Mouse (Mus musculus) MEL (cell line): ENCODE results near the gene Homer2.

Source experiments
- CTCF ChIP-seq, 3 experiments: IDR thresholded peaks in 2 of 3; conservative IDR thresholded peaks in 1 of 3; 2 replicates each; pipeline ENCODE4 v1.5.1; 2011 to 2012; ENCODE audit warnings: low read length in 3 of 3, low read depth in 2 of 3, mild to moderate bottlenecking in 2 of 3, improper control_type of control experiment in 1 of 3, inconsistent platforms in 1 of 3, mixed read lengths in 1 of 3, moderate library complexity in 1 of 3; ENCODE audit not compliant: control insufficient read depth in 1 of 3, insufficient read depth in 1 of 3, poor library complexity in 1 of 3, severe bottlenecking in 1 of 3
- E2F4 ChIP-seq: IDR thresholded peaks from 2 replicates; pipeline ENCODE4 v1.6.1; 2011; ENCODE audit warnings: low read depth, low read length, improper control_type of control experiment, borderline replicate concordance
- GATA1 ChIP-seq: IDR thresholded peaks from 2 replicates; pipeline ENCODE4 v1.6.1; 2011; ENCODE audit warnings: low read depth, low read length, improper control_type of control experiment
- JUND ChIP-seq: IDR thresholded peaks from 2 replicates; pipeline ENCODE4 v1.6.1; 2011; ENCODE audit warnings: low read depth, mild to moderate bottlenecking, improper control_type of control experiment, low read length
- KAT2A ChIP-seq: conservative IDR thresholded peaks from 2 replicates; pipeline ENCODE4 v1.6.1; 2012; ENCODE audit warnings: low read depth, low read length, improper control_type of control experiment, inconsistent platforms
- MAX ChIP-seq: IDR thresholded peaks from 2 replicates; pipeline ENCODE4 v1.6.1; 2011; ENCODE audit warnings: low read length, improper control_type of control experiment
- MAZ ChIP-seq: IDR thresholded peaks from 2 replicates; pipeline ENCODE4 v1.6.1; 2012; ENCODE audit warnings: low read depth, mild to moderate bottlenecking, inconsistent platforms, low read length, improper control_type of control experiment
- MEF2A ChIP-seq: IDR thresholded peaks from 2 replicates; pipeline ENCODE4 v1.6.1; 2014; ENCODE audit warnings: low read depth, mild to moderate bottlenecking, inconsistent platforms, low read length, improper control_type of control experiment; ENCODE audit not compliant: poor library complexity, insufficient replicate concordance, severe bottlenecking; ENCODE audit errors: extremely low read depth
- MYB ChIP-seq: IDR thresholded peaks from 2 replicates; pipeline ENCODE4 v1.6.1; 2011; ENCODE audit warnings: mild to moderate bottlenecking, low read depth, low read length, improper control_type of control experiment
- POLR2A ChIP-seq, 2 experiments: IDR thresholded peaks; 2 replicates each; pipeline ENCODE4 v1.6.1; 2011 to 2012; ENCODE audit warnings: low read length in 2 of 2, mild to moderate bottlenecking in 2 of 2, control low read depth in 1 of 2, improper control_type of control experiment in 1 of 2, low read depth in 1 of 2, moderate library complexity in 1 of 2; ENCODE audit not compliant: control insufficient read depth in 1 of 2, insufficient read depth in 1 of 2, poor library complexity in 1 of 2
- TBP ChIP-seq: IDR thresholded peaks from 2 replicates; pipeline ENCODE4 v1.8.0; 2011; ENCODE audit warnings: low read depth, low read length, improper control_type of control experiment
- UBTF ChIP-seq: IDR thresholded peaks from 2 replicates; pipeline ENCODE4 v1.6.1; 2012; ENCODE audit warnings: low read depth, mild to moderate bottlenecking, inconsistent platforms, low read length, improper control_type of control experiment, moderate library complexity, borderline replicate concordance; ENCODE audit not compliant: insufficient read depth
- USF1 ChIP-seq: IDR thresholded peaks from 2 replicates; pipeline ENCODE4 v1.6.1; 2014; ENCODE audit warnings: low read depth, mild to moderate bottlenecking, inconsistent platforms, low read length, improper control_type of control experiment, moderate library complexity

GRCm38 (mm10) chr7:81729787-81730186 is 22.5 kb upstream of the Homer2 start:
- no peak for TF ChIP-seq CTCF (IDR thresholded peaks at IDR 0.05 in 2 of 3, conservative IDR thresholded peaks at IDR 0.05 in 1 of 3; ENCODE audit: control insufficient read depth in 1 of 3, insufficient read depth in 1 of 3, low read depth in 2 of 3, low read length in 3 of 3, poor library complexity in 1 of 3, severe bottlenecking in 1 of 3)
- no peak for TF ChIP-seq UBTF
- TF ChIP-seq JUND = no peak
- no peak for TF ChIP-seq POLR2A (IDR thresholded peaks at IDR 0.05; ENCODE audit: control insufficient read depth in 1 of 2, insufficient read depth in 1 of 2, low read depth in 1 of 2, low read length in 2 of 2, poor library complexity in 1 of 2)
- no peak for TF ChIP-seq USF1
- TF ChIP-seq E2F4 = no peak
- no peak for TF ChIP-seq GATA1
- no peak for TF ChIP-seq TBP
- TF ChIP-seq MAZ = no peak
- no peak for TF ChIP-seq MYB
- no peak for TF ChIP-seq MEF2A
- TF ChIP-seq MAX = no peak
- no peak for TF ChIP-seq KAT2A
